Mouse (Mus musculus) CH12F3 (cell line): ENCODE data around the gene Gdf10.

Experiments
- in situ Hi-C: fragments of 300-500 bp; cut with MboI; formaldehyde crosslinking; loops from 2 replicates; pipeline ENCODE4 v1.14.3; 2020; ENCODE audit warnings: low sequenced_read_pairs

Gdf10 gene

GRCm38 (mm10) chr14:33933778-33934317, 10.5 kb downstream of the Gdf10 start:
- in situ Hi-C loops, result no loop called here

GRCm38 (mm10) chr14:33939117-33939516, 15.7 kb downstream of the Gdf10 start:
- in situ Hi-C loops, result no loop called here

- in situ Hi-C loops, result no loop called here
Observed at GRCm38 (mm10) chr14:33940739-33941138, 17.4 kb downstream of the Gdf10 start, which contains the start of gene Gdf2. Gene Gdf2 (plus strand): TSS chr14:33941039.

- in situ Hi-C loops, result no loop called here
Observed at GRCm38 (mm10) chr14:33942222-33942621, 18.8 kb downstream of the Gdf10 start.

GRCm38 (mm10) chr14:33946125-33946524, 22.7 kb downstream of the Gdf10 start:
- in situ Hi-C loops, result no loop called here

- in situ Hi-C loops, result no loop called here
Observed at GRCm38 (mm10) chr14:33952233-33952981, 29.0 kb downstream of the Gdf10 start.

- in situ Hi-C loops, result no loop called here
Observed at GRCm38 (mm10) chr14:33953761-33954160, 30.4 kb downstream of the Gdf10 start, which contains the start of gene Rbp3. Gene Rbp3 (plus strand): TSS chr14:33954003.

GRCm38 (mm10) chr14:33956055-33956454, 32.7 kb downstream of the Gdf10 start:
- in situ Hi-C loops, result no loop called here

GRCm38 (mm10) chr14:33958186-33958585, 34.8 kb downstream of the Gdf10 start:
- in situ Hi-C loops, result no loop called here

GRCm38 (mm10) chr14:33958841-33959240, 35.5 kb downstream of the Gdf10 start:
- in situ Hi-C loops, result no loop called here

GRCm38 (mm10) chr14:33959341-33959740, 36.0 kb downstream of the Gdf10 start:
- in situ Hi-C loops, result no loop called here

GRCm38 (mm10) chr14:33965675-33966074, 42.3 kb downstream of the Gdf10 start:
- in situ Hi-C loops, result no loop called here

GRCm38 (mm10) chr14:33972679-33973078, 49.3 kb downstream of the Gdf10 start:
- in situ Hi-C loops, result no loop called here

GRCm38 (mm10) chr14:33974752-33975151, 51.4 kb downstream of the Gdf10 start:
- in situ Hi-C loops, result no loop called here

GRCm38 (mm10) chr14:33977748-33978147, 54.4 kb downstream of the Gdf10 start:
- in situ Hi-C loops, result no loop called here

GRCm38 (mm10) chr14:33978604-33979059, 55.2 kb downstream of the Gdf10 start, which contains the start of gene Zfp488:
Gene Zfp488 (minus strand): TSS chr14:33978764.
- in situ Hi-C loops, result no loop called here
